Mouse (Mus musculus) spleen, postnatal 36 days (tissue): ENCODE results near the gene Pum2.

ENCODE experiments used
- DNase-seq, 2 experiments: peaks; one replicate each; pipeline ENCODE4 v3.0.0; 2022; ENCODE audit warnings: low spot score in 2 of 2, mixed read lengths in 1 of 2

Pum2 gene

DNA sequence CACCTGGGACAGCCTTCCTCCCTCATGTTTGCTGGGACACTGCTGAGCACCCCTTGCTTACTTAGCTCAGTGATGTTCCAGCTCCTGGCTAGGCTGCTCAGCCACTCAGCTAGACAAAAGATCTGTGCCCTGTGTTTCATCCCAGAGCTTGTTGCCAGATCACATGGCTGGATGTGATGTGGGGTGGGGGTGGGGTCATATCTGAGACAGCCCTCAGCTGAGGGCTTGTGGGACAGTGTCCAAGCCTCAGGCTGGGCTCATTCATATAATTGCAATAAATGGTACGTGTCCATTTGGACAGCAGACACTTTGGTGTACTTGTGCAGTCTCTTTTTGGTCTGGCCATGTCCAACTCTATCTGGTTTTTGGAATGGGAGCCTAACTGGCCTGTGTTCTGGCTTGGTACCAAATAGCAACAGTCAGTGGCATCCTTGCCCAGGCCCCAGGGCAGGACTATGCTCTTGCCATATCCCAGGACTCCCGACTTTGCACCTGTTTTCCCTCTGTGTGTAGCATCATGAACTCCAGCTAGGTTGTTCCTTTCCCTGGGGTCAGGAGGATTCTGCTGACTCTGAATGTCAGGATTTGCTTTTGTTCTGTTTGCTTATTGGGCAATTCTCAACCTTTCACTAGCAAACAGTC, 119.6 kb downstream of the Pum2 start:
- no peak for DNase-seq

DNA sequence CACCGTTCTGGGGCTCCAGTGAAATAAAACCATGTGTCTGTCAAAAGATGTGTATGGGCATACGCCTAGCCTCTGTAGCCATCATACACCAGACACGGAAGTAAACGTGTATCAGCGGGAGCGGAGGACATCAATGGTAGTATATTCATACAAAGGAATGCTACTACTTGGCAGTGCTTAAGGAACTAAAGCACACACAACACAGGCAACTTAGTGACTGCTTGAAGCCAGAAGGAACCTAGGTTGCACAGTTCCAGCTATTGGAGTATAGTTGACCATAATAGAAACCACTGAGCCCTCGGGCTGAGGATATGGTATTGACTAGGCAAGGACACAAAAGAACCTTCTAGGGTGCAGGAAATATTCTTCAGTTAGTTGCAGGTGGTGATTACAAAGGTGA, 124.0 kb downstream of the Pum2 start:
- no peak for DNase-seq

GRCm38 (mm10) chr12:8798486-8799020, 124.6 kb downstream of the Pum2 start:
- DNase-seq = no peak
